Mouse (Mus musculus) kidney, postnatal 25 days (tissue): ENCODE measurements at regions not wholly inside any gene's neighbourhood (a gene's known extent, or its start where the extent isn't known, plus 50 kb on each side); places are given as distances from the start of the nearest gene placed in this dataset.
A peak's percentile ranks its signal among the peaks of the same experiment; 100 is the strongest.

Experiments used
- DNase-seq, 2 experiments: peaks; one replicate each; pipeline ENCODE4 v3.0.0; 2021; ENCODE audit warnings: mixed read lengths in 2 of 2

DNA sequence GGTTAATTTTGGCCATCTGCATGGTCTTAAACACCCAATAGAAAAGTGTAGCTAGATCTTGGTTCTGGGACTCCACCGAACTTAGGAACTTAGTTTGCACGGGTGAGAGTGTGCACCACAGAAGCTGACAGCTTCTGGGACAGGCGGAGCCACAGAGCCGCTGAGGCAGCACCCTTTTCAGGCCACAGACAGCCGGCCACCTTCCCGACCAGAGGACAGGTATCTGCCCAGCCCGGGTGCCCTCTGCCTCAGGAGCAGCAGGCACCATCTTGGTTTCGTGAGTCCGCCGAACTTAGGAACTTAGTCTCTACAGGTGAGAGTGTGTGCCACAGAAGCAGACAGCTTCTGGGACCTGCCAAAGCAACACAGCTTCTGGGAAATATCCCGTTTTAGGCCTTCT, 82.6 kb downstream of the Btbd35f22 start:
- DNase-seq, result peak in 1 of 2 experiments; percentile 10

GRCm38 (mm10) chrX:32148141-32148540, 100.5 kb downstream of the Btbd35f22 start:
- peak in 1 of 2 experiments; percentile 19 for DNase-seq
